Mouse (Mus musculus) bone marrow, adult 2 months (tissue): ENCODE measurements around the gene Ptpn13.

Experiments used
- CTCF ChIP-seq: fragments of 200-500 bp; IDR thresholded peaks from 2 replicates; pipeline ENCODE4 v1.5.1; 2011; ENCODE audit warnings: low read length, control low read depth; ENCODE audit not compliant: control insufficient read depth, insufficient read depth
- POLR2A ChIP-seq: fragments of 200-500 bp; IDR thresholded peaks from 2 replicates; pipeline ENCODE4 v1.6.1; 2011; ENCODE audit warnings: low read depth, mild to moderate bottlenecking, control low read depth, low read length, borderline replicate concordance; ENCODE audit not compliant: control insufficient read depth

- TF ChIP-seq CTCF (no peak), POLR2A (no peak)
Observed at GRCm38 (mm10) chr5:103437714-103438113, 12.7 kb downstream of the Ptpn13 start.
